Mouse (Mus musculus): ENCODE measurements at regions not wholly inside any gene's neighbourhood (a gene's known extent, or its start where the extent isn't known, plus 50 kb on each side); places are given as distances from the start of the nearest gene placed in this dataset.

- no peaks in the 10 kb centered on the region for H3K27me3 ChIP-seq (ENCODE audit: control insufficient read depth, insufficient read depth, insufficient read length)
- no peak overlapping the region for H3ac ChIP-seq (ENCODE audit: control insufficient read depth, insufficient read length, low read depth)
- no peaks in the 10 kb centered on the region for H3K79me2 ChIP-seq (ENCODE audit: control insufficient read depth, insufficient read depth)
- TF ChIP-seq USF1 (IDR thresholded peaks at IDR 0.05; ENCODE audit: low read depth) (no peak), MYOG (IDR thresholded peaks at IDR 0.05; ENCODE audit: control insufficient read depth, extremely low read depth, insufficient read length) (no peak), CEBPB (IDR thresholded peaks at IDR 0.05; ENCODE audit: low read depth) (no peak), MYOD1 (IDR thresholded peaks at IDR 0.05; ENCODE audit: control insufficient read depth, insufficient read length, low read depth) (no peak), MAX (IDR thresholded peaks at IDR 0.05) (no peak), CTCF (IDR thresholded peaks at IDR 0.05; ENCODE audit: control insufficient read depth, insufficient read depth, insufficient read length) (no peak), FOSL1 (IDR thresholded peaks at IDR 0.05; ENCODE audit: insufficient read depth, low read length, poor library complexity, severe bottlenecking) (no peak)
- H3K4me3 ChIP-seq (ENCODE audit: insufficient read depth, poor library complexity, severe bottlenecking), result no peak overlapping the region
- H3K79me3 ChIP-seq (ENCODE audit: low read depth), result no peaks in the 10 kb centered on the region
- H3K36me3 ChIP-seq (ENCODE audit: control insufficient read depth, insufficient read depth), result no peaks in the 10 kb centered on the region
Observed at GRCm38 (mm10) chr2:174871844-174872243, 111.4 kb downstream of the Edn3 start.

GRCm38 (mm10) chr2:174876886-174877285 lies 116.5 kb downstream of the Edn3 start:
- no peaks in the 10 kb centered on the region for H3K36me3 ChIP-seq (ENCODE audit: control insufficient read depth, insufficient read depth)
- no peak overlapping the region for H3ac ChIP-seq (ENCODE audit: control insufficient read depth, insufficient read length, low read depth)
- H3K79me2 ChIP-seq (ENCODE audit: control insufficient read depth, insufficient read depth), result no peaks in the 10 kb centered on the region
- no peak overlapping the region for H3K4me3 ChIP-seq (ENCODE audit: insufficient read depth, poor library complexity, severe bottlenecking)
- no peak for TF ChIP-seq CTCF (IDR thresholded peaks at IDR 0.05; ENCODE audit: control insufficient read depth, insufficient read depth, insufficient read length)
- H3K79me3 ChIP-seq (ENCODE audit: low read depth), result no peaks in the 10 kb centered on the region
- H3K27me3 ChIP-seq (ENCODE audit: control insufficient read depth, insufficient read depth, insufficient read length), result no peaks in the 10 kb centered on the region

GRCm38 (mm10) chr2:174878979-174879378 lies 118.6 kb downstream of the Edn3 start:
- Histone ChIP-seq H3K27me3 (ENCODE audit: control insufficient read depth, insufficient read depth, insufficient read length) (no peaks in the 10 kb centered on the region), H3ac (ENCODE audit: control insufficient read depth, insufficient read length, low read depth) (no peak overlapping the region), H3K79me3 (ENCODE audit: low read depth) (no peaks in the 10 kb centered on the region), H3K79me2 (ENCODE audit: control insufficient read depth, insufficient read depth) (no peaks in the 10 kb centered on the region), H3K4me3 (ENCODE audit: insufficient read depth, poor library complexity, severe bottlenecking) (no peak overlapping the region), H3K36me3 (ENCODE audit: control insufficient read depth, insufficient read depth) (no peaks in the 10 kb centered on the region)
- TF ChIP-seq MAX (IDR thresholded peaks at IDR 0.05) (no peak), USF1 (IDR thresholded peaks at IDR 0.05; ENCODE audit: low read depth) (no peak), FOSL1 (IDR thresholded peaks at IDR 0.05; ENCODE audit: insufficient read depth, low read length, poor library complexity, severe bottlenecking) (no peak), CEBPB (IDR thresholded peaks at IDR 0.05; ENCODE audit: low read depth) (no peak), MYOG (IDR thresholded peaks at IDR 0.05; ENCODE audit: control insufficient read depth, extremely low read depth, insufficient read length) (no peak), CTCF (IDR thresholded peaks at IDR 0.05; ENCODE audit: control insufficient read depth, insufficient read depth, insufficient read length) (no peak), MYOD1 (IDR thresholded peaks at IDR 0.05; ENCODE audit: control insufficient read depth, insufficient read length, low read depth) (no peak)

- H3K4me3 ChIP-seq (ENCODE audit: insufficient read depth, poor library complexity, severe bottlenecking), result peak overlapping the region; percentile 6
- H3ac ChIP-seq (ENCODE audit: control insufficient read depth, insufficient read length, low read depth), result no peak overlapping the region
- no peaks in the 10 kb centered on the region for H3K79me2 ChIP-seq (ENCODE audit: control insufficient read depth, insufficient read depth)
- H3K27me3 ChIP-seq (ENCODE audit: control insufficient read depth, insufficient read depth, insufficient read length), result no peaks in the 10 kb centered on the region
- TF ChIP-seq USF1 (IDR thresholded peaks at IDR 0.05; ENCODE audit: low read depth), result no peak
- no peak for TF ChIP-seq CEBPB (IDR thresholded peaks at IDR 0.05; ENCODE audit: low read depth)
- no peak for TF ChIP-seq MYOG (IDR thresholded peaks at IDR 0.05; ENCODE audit: control insufficient read depth, extremely low read depth, insufficient read length)
- TF ChIP-seq MAX (IDR thresholded peaks at IDR 0.05), result no peak
- TF ChIP-seq CTCF (IDR thresholded peaks at IDR 0.05; ENCODE audit: control insufficient read depth, insufficient read depth, insufficient read length), result no peak
- TF ChIP-seq FOSL1 (IDR thresholded peaks at IDR 0.05; ENCODE audit: insufficient read depth, low read length, poor library complexity, severe bottlenecking), result no peak
- no peak for TF ChIP-seq MYOD1 (IDR thresholded peaks at IDR 0.05; ENCODE audit: control insufficient read depth, insufficient read length, low read depth)
- H3K36me3 ChIP-seq (ENCODE audit: control insufficient read depth, insufficient read depth), result no peaks in the 10 kb centered on the region
- no peaks in the 10 kb centered on the region for H3K79me3 ChIP-seq (ENCODE audit: low read depth)
Observed at GRCm38 (mm10) chr2:174880659-174881058, 120.2 kb downstream of the Edn3 start.

- H3ac ChIP-seq (ENCODE audit: control insufficient read depth, insufficient read length, low read depth), result no peak overlapping the region
- no peaks in the 10 kb centered on the region for H3K79me3 ChIP-seq (ENCODE audit: low read depth)
- H3K4me3 ChIP-seq (ENCODE audit: insufficient read depth, poor library complexity, severe bottlenecking), result no peak overlapping the region
- TF ChIP-seq MYOD1 (IDR thresholded peaks at IDR 0.05; ENCODE audit: control insufficient read depth, insufficient read length, low read depth), result no peak
- no peak for TF ChIP-seq CTCF (IDR thresholded peaks at IDR 0.05; ENCODE audit: control insufficient read depth, insufficient read depth, insufficient read length)
- TF ChIP-seq MAX (IDR thresholded peaks at IDR 0.05), result no peak
- TF ChIP-seq FOSL1 (IDR thresholded peaks at IDR 0.05; ENCODE audit: insufficient read depth, low read length, poor library complexity, severe bottlenecking), result no peak
- TF ChIP-seq CEBPB (IDR thresholded peaks at IDR 0.05; ENCODE audit: low read depth), result no peak
- no peak for TF ChIP-seq MYOG (IDR thresholded peaks at IDR 0.05; ENCODE audit: control insufficient read depth, extremely low read depth, insufficient read length)
- TF ChIP-seq USF1 (IDR thresholded peaks at IDR 0.05; ENCODE audit: low read depth), result no peak
- H3K27me3 ChIP-seq (ENCODE audit: control insufficient read depth, insufficient read depth, insufficient read length), result no peaks in the 10 kb centered on the region
- H3K79me2 ChIP-seq (ENCODE audit: control insufficient read depth, insufficient read depth), result no peaks in the 10 kb centered on the region
- no peaks in the 10 kb centered on the region for H3K36me3 ChIP-seq (ENCODE audit: control insufficient read depth, insufficient read depth)
Observed at GRCm38 (mm10) chr2:174884232-174885225, 124.1 kb downstream of the Edn3 start.

Measured in C2C12 (cell line).